Mouse (Mus musculus): ENCODE measurements at regions not wholly inside any gene's neighbourhood (a gene's known extent, or its start where the extent isn't known, plus 50 kb on each side); places are given as distances from the start of the nearest gene placed in this dataset.

- H3K4me1 ChIP-seq (ENCODE audit: control insufficient read depth in 2 of 2, insufficient read depth in 2 of 2, low read length in 2 of 2, poor library complexity in 1 of 2): no peaks in the 10 kb centered on the region
- in situ Hi-C loops (cut with MboI; ENCODE audit: low sequenced_read_pairs in 2 of 2, unreplicated experiment in 2 of 2): no loop called here
- TF ChIP-seq ZC3H11A (IDR thresholded peaks at IDR 0.05; ENCODE audit: borderline replicate concordance, low read depth, low read length) (no peak), CHD2 (IDR thresholded peaks at IDR 0.05; ENCODE audit: low read depth, low read length) (no peak)
- H3K27ac ChIP-seq (ENCODE audit: insufficient read depth, low read depth, low read length, poor library complexity, severe bottlenecking): no peak overlapping the region
- H3K4me3 ChIP-seq (ENCODE audit: insufficient read depth in 1 of 2, low read depth in 1 of 2, low read length in 2 of 2, poor library complexity in 1 of 2, severe bottlenecking in 1 of 2): no peak overlapping the region
- DNase-seq (ENCODE audit: low read depth, low spot score): no peak
- no peaks in the 10 kb centered on the region for H3K36me3 ChIP-seq (ENCODE audit: control insufficient read depth, insufficient read depth, low read length, poor library complexity, severe bottlenecking)
- H3K9ac ChIP-seq (ENCODE audit: insufficient read depth, low read depth, low read length, poor library complexity, severe bottlenecking): no peak overlapping the region
- H3K9me3 ChIP-seq (ENCODE audit: control insufficient read depth, insufficient read depth, low read depth, low read length): no peaks in the 10 kb centered on the region
Measured at GRCm38 (mm10) chr2:78788222-78788621, 79.7 kb upstream of the Ube2e3 start.

GRCm38 (mm10) chr2:78779949-78780348 lies 88.0 kb upstream of the Ube2e3 start:
- in situ Hi-C loops (cut with MboI; ENCODE audit: low sequenced_read_pairs in 2 of 2, unreplicated experiment in 2 of 2): no loop called here
- Histone ChIP-seq H3K9me3 (ENCODE audit: control insufficient read depth, insufficient read depth, low read depth, low read length) (no peaks in the 10 kb centered on the region), H3K4me1 (ENCODE audit: control insufficient read depth in 2 of 2, insufficient read depth in 2 of 2, low read length in 2 of 2, poor library complexity in 1 of 2) (no peaks in the 10 kb centered on the region), H3K4me3 (ENCODE audit: insufficient read depth in 1 of 2, low read depth in 1 of 2, low read length in 2 of 2, poor library complexity in 1 of 2, severe bottlenecking in 1 of 2) (no peak overlapping the region), H3K9ac (ENCODE audit: insufficient read depth, low read depth, low read length, poor library complexity, severe bottlenecking) (no peak overlapping the region), H3K27ac (ENCODE audit: insufficient read depth, low read depth, low read length, poor library complexity, severe bottlenecking) (no peak overlapping the region), H3K36me3 (ENCODE audit: control insufficient read depth, insufficient read depth, low read length, poor library complexity, severe bottlenecking) (no peaks in the 10 kb centered on the region)
- no peak for DNase-seq (ENCODE audit: low read depth, low spot score)
- no peak for TF ChIP-seq HCFC1 (IDR thresholded peaks at IDR 0.05; ENCODE audit: borderline replicate concordance, insufficient read depth, low read length)
- no peak for TF ChIP-seq CHD2 (IDR thresholded peaks at IDR 0.05; ENCODE audit: low read depth, low read length)
- TF ChIP-seq ZNF384 (IDR thresholded peaks at IDR 0.05; ENCODE audit: low read depth, low read length): no peak
- TF ChIP-seq MAFK (IDR thresholded peaks at IDR 0.05; ENCODE audit: insufficient read depth, low read depth, low read length): no peak
- no peak for TF ChIP-seq ZC3H11A (IDR thresholded peaks at IDR 0.05; ENCODE audit: borderline replicate concordance, low read depth, low read length)

GRCm38 (mm10) chr2:78777589-78777988 lies 90.3 kb upstream of the Ube2e3 start:
- in situ Hi-C loops (cut with MboI; ENCODE audit: low sequenced_read_pairs in 2 of 2, unreplicated experiment in 2 of 2): no loop called here
- no peaks in the 10 kb centered on the region for H3K4me1 ChIP-seq (ENCODE audit: control insufficient read depth in 2 of 2, insufficient read depth in 2 of 2, low read length in 2 of 2, poor library complexity in 1 of 2)
- no peaks in the 10 kb centered on the region for H3K36me3 ChIP-seq (ENCODE audit: control insufficient read depth, insufficient read depth, low read length, poor library complexity, severe bottlenecking)
- H3K27ac ChIP-seq (ENCODE audit: insufficient read depth, low read depth, low read length, poor library complexity, severe bottlenecking): no peak overlapping the region
- no peak overlapping the region for H3K9ac ChIP-seq (ENCODE audit: insufficient read depth, low read depth, low read length, poor library complexity, severe bottlenecking)
- no peak overlapping the region for H3K4me3 ChIP-seq (ENCODE audit: insufficient read depth in 1 of 2, low read depth in 1 of 2, low read length in 2 of 2, poor library complexity in 1 of 2, severe bottlenecking in 1 of 2)
- TF ChIP-seq ZC3H11A (IDR thresholded peaks at IDR 0.05; ENCODE audit: borderline replicate concordance, low read depth, low read length): no peak
- TF ChIP-seq HCFC1 (IDR thresholded peaks at IDR 0.05; ENCODE audit: borderline replicate concordance, insufficient read depth, low read length): no peak
- no peak for TF ChIP-seq ZNF384 (IDR thresholded peaks at IDR 0.05; ENCODE audit: low read depth, low read length)
- no peak for TF ChIP-seq CHD2 (IDR thresholded peaks at IDR 0.05; ENCODE audit: low read depth, low read length)
- no peak for TF ChIP-seq MAFK (IDR thresholded peaks at IDR 0.05; ENCODE audit: insufficient read depth, low read depth, low read length)
- no peaks in the 10 kb centered on the region for H3K9me3 ChIP-seq (ENCODE audit: control insufficient read depth, insufficient read depth, low read depth, low read length)
- no peak for DNase-seq (ENCODE audit: low read depth, low spot score)

GRCm38 (mm10) chr2:78754362-78754761 lies 113.6 kb upstream of the Ube2e3 start:
- TF ChIP-seq MAFK (IDR thresholded peaks at IDR 0.05; ENCODE audit: insufficient read depth, low read depth, low read length) (no peak), CHD2 (IDR thresholded peaks at IDR 0.05; ENCODE audit: low read depth, low read length) (no peak), ZC3H11A (IDR thresholded peaks at IDR 0.05; ENCODE audit: borderline replicate concordance, low read depth, low read length) (no peak), ZNF384 (IDR thresholded peaks at IDR 0.05; ENCODE audit: low read depth, low read length) (no peak), HCFC1 (IDR thresholded peaks at IDR 0.05; ENCODE audit: borderline replicate concordance, insufficient read depth, low read length) (no peak)
- Histone ChIP-seq H3K4me1 (ENCODE audit: control insufficient read depth in 2 of 2, insufficient read depth in 2 of 2, low read length in 2 of 2, poor library complexity in 1 of 2) (no peaks in the 10 kb centered on the region), H3K27ac (ENCODE audit: insufficient read depth, low read depth, low read length, poor library complexity, severe bottlenecking) (no peak overlapping the region), H3K9ac (ENCODE audit: insufficient read depth, low read depth, low read length, poor library complexity, severe bottlenecking) (no peak overlapping the region), H3K9me3 (ENCODE audit: control insufficient read depth, insufficient read depth, low read depth, low read length) (no peaks in the 10 kb centered on the region), H3K4me3 (ENCODE audit: insufficient read depth in 1 of 2, low read depth in 1 of 2, low read length in 2 of 2, poor library complexity in 1 of 2, severe bottlenecking in 1 of 2) (no peak overlapping the region), H3K36me3 (ENCODE audit: control insufficient read depth, insufficient read depth, low read length, poor library complexity, severe bottlenecking) (no peaks in the 10 kb centered on the region)
- in situ Hi-C loops (cut with MboI; ENCODE audit: low sequenced_read_pairs in 2 of 2, unreplicated experiment in 2 of 2): no loop called here
- no peak for DNase-seq (ENCODE audit: low read depth, low spot score)

- TF ChIP-seq MAFK (IDR thresholded peaks at IDR 0.05; ENCODE audit: insufficient read depth, low read depth, low read length): no peak
- no peak for TF ChIP-seq CHD2 (IDR thresholded peaks at IDR 0.05; ENCODE audit: low read depth, low read length)
- no peak for TF ChIP-seq ZNF384 (IDR thresholded peaks at IDR 0.05; ENCODE audit: low read depth, low read length)
- no peak for TF ChIP-seq HCFC1 (IDR thresholded peaks at IDR 0.05; ENCODE audit: borderline replicate concordance, insufficient read depth, low read length)
- no peak for TF ChIP-seq ZC3H11A (IDR thresholded peaks at IDR 0.05; ENCODE audit: borderline replicate concordance, low read depth, low read length)
- Histone ChIP-seq H3K9ac (ENCODE audit: insufficient read depth, low read depth, low read length, poor library complexity, severe bottlenecking) (no peak overlapping the region), H3K9me3 (ENCODE audit: control insufficient read depth, insufficient read depth, low read depth, low read length) (no peaks in the 10 kb centered on the region), H3K4me1 (ENCODE audit: control insufficient read depth in 2 of 2, insufficient read depth in 2 of 2, low read length in 2 of 2, poor library complexity in 1 of 2) (no peaks in the 10 kb centered on the region), H3K36me3 (ENCODE audit: control insufficient read depth, insufficient read depth, low read length, poor library complexity, severe bottlenecking) (no peaks in the 10 kb centered on the region), H3K27ac (ENCODE audit: insufficient read depth, low read depth, low read length, poor library complexity, severe bottlenecking) (no peak overlapping the region), H3K4me3 (ENCODE audit: insufficient read depth in 1 of 2, low read depth in 1 of 2, low read length in 2 of 2, poor library complexity in 1 of 2, severe bottlenecking in 1 of 2) (no peak overlapping the region)
- in situ Hi-C loops (cut with MboI; ENCODE audit: low sequenced_read_pairs in 2 of 2, unreplicated experiment in 2 of 2): no loop called here
- no peak for DNase-seq (ENCODE audit: low read depth, low spot score)
Measured at GRCm38 (mm10) chr2:78753918-78754317, 114.0 kb upstream of the Ube2e3 start.
